13 mouse cellular contexts compared by ENCODE assay signal in the genomic region with DNA sequence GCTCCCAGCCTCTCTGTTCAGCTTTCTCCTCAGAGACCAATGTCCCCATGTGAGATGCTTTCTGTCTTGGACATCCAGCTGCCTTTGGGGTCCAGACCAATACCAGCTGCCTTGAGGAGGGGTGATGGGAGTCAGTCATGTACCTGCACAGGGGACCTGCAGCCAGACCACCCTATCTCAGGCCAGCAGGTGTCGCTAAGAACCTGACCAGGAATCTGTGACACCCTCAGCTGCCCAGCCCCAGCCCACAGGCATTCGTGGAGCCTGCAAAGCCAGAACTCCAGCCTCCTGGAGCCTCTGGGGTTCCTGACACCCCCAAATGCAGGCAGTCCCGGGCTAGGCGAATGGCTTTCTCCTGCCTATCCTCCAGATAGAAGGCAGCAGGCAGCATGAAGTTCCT. TPM values are rescaled to one million over a fixed set of nuclear protein-coding genes. Genes with fewer than 3 reads are reported as not detected.
DNase-seq lines count a peak whose midpoint lies in the region; ATAC-seq and TF ChIP-seq lines count a peak whose summit lies in the region.
"Had no signal": no experiment of that assay in that cellular context is flagged by ENCODE, and none has a peak within 500 bp of the region (broad histone marks: within the 10 kb centered on the region; RNA-seq: fewer than 3 reads in every experiment).

No protein-coding gene starts in this region.

- H3K4me1 ChIP-seq in lung, postnatal 0 days (ENCODE audit: insufficient read depth, low read depth, low read length) = no peaks in the 10 kb centered on the region
- H3K4me1 ChIP-seq: lung, embryonic 15.5 days had no signal

- H3K27me3 ChIP-seq in lung, postnatal 0 days (replicated peaks; ENCODE audit: insufficient read depth, low read length) = no peaks in the 10 kb centered on the region
- H3K27me3 ChIP-seq: embryonic facial prominence, embryonic 13.5 days; lung, embryonic 15.5 days; neural tube, embryonic 13.5 days had no signal

- DNase-seq in gastrocnemius, adult 2 months = no peak
- DNase-seq in gastrocnemius, adult 8-10 months (ENCODE audit: low spot score in 2 of 2) = no peak
- no peak for DNase-seq in lung, postnatal 0 days (ENCODE audit: low spot score)
- no peak for DNase-seq in lung, postnatal 4 days
- peak; percentile 54 for DNase-seq in embryo, embryonic 11 days
- DNase-seq in layer of hippocampus, adult 18-20 months (ENCODE audit: low spot score in 2 of 2) = no peak
- no peak for DNase-seq in adrenal gland, postnatal 36 days

- no peak for TF ChIP-seq EP300 in lung, postnatal 0 days (IDR thresholded peaks at IDR 0.05)

- H3K27ac ChIP-seq in gastrocnemius, adult 2 months = no peak overlapping the region
- H3K27ac ChIP-seq in lung, postnatal 0 days (ENCODE audit: low read length) = no peak overlapping the region
- H3K27ac ChIP-seq: embryonic facial prominence, embryonic 13.5 days; lung, embryonic 15.5 days; neural tube, embryonic 13.5 days had no signal

- no peak overlapping the region for H3K9ac ChIP-seq in lung, postnatal 0 days (replicated peaks; ENCODE audit: low read depth)
- H3K9ac ChIP-seq: embryonic facial prominence, embryonic 13.5 days; lung, embryonic 15.5 days; neural tube, embryonic 13.5 days had no signal

- no peak for ATAC-seq in lung, postnatal 0 days
- ATAC-seq in megakaryocyte-erythroid progenitor cell, adult 5-6 weeks (replicated peaks; ENCODE audit: low FRiP score, low TSS enrichment, poor library complexity, severe bottlenecking) = peak; percentile 61; the same call in 1 of the 2 replicates

- WGBS in lung, postnatal 0 days = 16% methylated on average over 4 of the region's 4 CpGs

- peak; percentile 20; the same call in 1 of the 2 replicates for TF ChIP-seq CTCF in gastrocnemius, adult 2 months (IDR thresholded peaks at IDR 0.05)
- peak; percentile 51 for TF ChIP-seq CTCF in lung, postnatal 0 days (IDR thresholded peaks at IDR 0.05)

- no peak overlapping the region for H3K4me3 ChIP-seq in gastrocnemius, adult 2 months
- no peak overlapping the region for H3K4me3 ChIP-seq in lung, postnatal 0 days (ENCODE audit: low read depth, low read length)
- H3K4me3 ChIP-seq: embryonic facial prominence, embryonic 13.5 days; lung, embryonic 15.5 days; neural tube, embryonic 13.5 days had no signal

- no peaks in the 10 kb centered on the region for H3K9me3 ChIP-seq in lung, postnatal 0 days (ENCODE audit: low read length)
- H3K9me3 ChIP-seq: embryonic facial prominence, embryonic 13.5 days; lung, embryonic 15.5 days; neural tube, embryonic 13.5 days had no signal

- no peak overlapping the region for H3K4me2 ChIP-seq in lung, postnatal 0 days (replicated peaks; ENCODE audit: low read depth, low read length)
- H3K4me2 ChIP-seq: embryonic facial prominence, embryonic 13.5 days; lung, embryonic 15.5 days; neural tube, embryonic 13.5 days had no signal

- intact Hi-C loops in gastrocnemius, adult 2 months (cut with DNase I) = no loop called here

- H3K36me3 ChIP-seq in lung, postnatal 0 days (ENCODE audit: insufficient read depth, low read length) = no peaks in the 10 kb centered on the region
- H3K36me3 ChIP-seq: embryonic facial prominence, embryonic 13.5 days; lung, embryonic 15.5 days; neural tube, embryonic 13.5 days had no signal

RNA-seq across cellular contexts. Expression of a gene that starts 5.5 kb away (rescaled TPM):
- not detected for total RNA-seq in gastrocnemius, adult 2 months (2021)
- not detected for total RNA-seq in gastrocnemius, adult 8-10 months (2022)
- not detected in 2 replicates for polyA plus RNA-seq in lung, postnatal 0 days (2015; fragmentation: Nextera tagmentation; extraction: Ambion mirVana)
- total RNA-seq in megakaryocyte-erythroid progenitor cell, adult 5-6 weeks (2014; fragmentation: Nextera tagmentation) = not detected in 2 replicates
- total RNA-seq in megakaryocyte-erythroid progenitor cell, adult 5-6 weeks (2017) = not detected in 2 replicates
- not detected for total RNA-seq in layer of hippocampus, adult 18-20 months (2021)
- not detected for total RNA-seq in adrenal gland, postnatal 36 days (2021)
- total RNA-seq: heart, adult 8-10 months had no signal
- polyA plus RNA-seq: C2C12 had no signal

RNA-seq across cellular contexts. Expression of a gene that starts 10.3 kb away (rescaled TPM):
- total RNA-seq in gastrocnemius, adult 2 months (2021) = 10 to 100 TPM; 18.4 to 19.2 TPM
- total RNA-seq in gastrocnemius, adult 8-10 months (2022) = 10 to 100 TPM; 17.6 to 21.1 (median 20.1) TPM
- 64.6 and 71.2 TPM in 2 replicates for polyA plus RNA-seq in lung, postnatal 0 days (2015; fragmentation: Nextera tagmentation; extraction: Ambion mirVana)
- 8.5 and 10.8 TPM in 2 replicates for total RNA-seq in megakaryocyte-erythroid progenitor cell, adult 5-6 weeks (2014; fragmentation: Nextera tagmentation)
- total RNA-seq in megakaryocyte-erythroid progenitor cell, adult 5-6 weeks (2017) = 2.9 and 4.1 TPM in 2 replicates
- 10 to 100 TPM; 64.4 to 68.5 TPM for total RNA-seq in layer of hippocampus, adult 18-20 months (2021)
- total RNA-seq in adrenal gland, postnatal 36 days (2021) = 10 to 100 TPM; 31.6 to 39.0 TPM

RNA-seq across cellular contexts. Expression of a gene that starts 13.3 kb away (rescaled TPM):
- total RNA-seq in gastrocnemius, adult 2 months (2021) = 100 to 1,000 TPM in 1 of 2 experiments, 10 to 100 TPM in 1; 56.6 to 180 TPM
- total RNA-seq in gastrocnemius, adult 8-10 months (2022) = 100 to 1,000 TPM in 1 of 4 experiments, 10 to 100 TPM in 3; 32.0 to 113 (median 56.6) TPM
- not detected in 2 replicates for polyA plus RNA-seq in lung, postnatal 0 days (2015; fragmentation: Nextera tagmentation; extraction: Ambion mirVana)
- total RNA-seq in megakaryocyte-erythroid progenitor cell, adult 5-6 weeks (2014; fragmentation: Nextera tagmentation) = not detected in 2 replicates
- not detected in 2 replicates for total RNA-seq in megakaryocyte-erythroid progenitor cell, adult 5-6 weeks (2017)
- under 1 TPM in 1 of 2 experiments, not detected in 1; 0.59 TPM for total RNA-seq in layer of hippocampus, adult 18-20 months (2021)
- not detected for total RNA-seq in adrenal gland, postnatal 36 days (2021)
- total RNA-seq: heart, adult 8-10 months had no signal
- polyA plus RNA-seq: C2C12; embryonic facial prominence, embryonic 13.5 days; lung, embryonic 15.5 days; neural tube, embryonic 13.5 days had no signal

RNA-seq across cellular contexts. Expression of a gene that starts 21.1 kb away (rescaled TPM):
- 1 to 10 TPM; 3.2 to 7.5 TPM for total RNA-seq in gastrocnemius, adult 2 months (2021)
- total RNA-seq in gastrocnemius, adult 8-10 months (2022) = 10 to 100 TPM in 2 of 4 experiments, 1 to 10 TPM in 2; 5.4 to 13.0 (median 8.7) TPM
- polyA plus RNA-seq in lung, postnatal 0 days (2015; fragmentation: Nextera tagmentation; extraction: Ambion mirVana) = 1.1 and 1.3 TPM in 2 replicates
- total RNA-seq in megakaryocyte-erythroid progenitor cell, adult 5-6 weeks (2014; fragmentation: Nextera tagmentation) = not detected in 2 replicates
- total RNA-seq in megakaryocyte-erythroid progenitor cell, adult 5-6 weeks (2017) = not detected in 2 replicates
- total RNA-seq in layer of hippocampus, adult 18-20 months (2021) = 10 to 100 TPM; 41.5 to 43.4 TPM
- 1 to 10 TPM; 3.0 to 5.2 TPM for total RNA-seq in adrenal gland, postnatal 36 days (2021)

RNA-seq across cellular contexts. Expression of a gene that starts 23.2 kb away (rescaled TPM):
- 100 to 1,000 TPM; 366 to 415 TPM for total RNA-seq in gastrocnemius, adult 2 months (2021)
- 100 to 1,000 TPM; 381 to 451 (median 390) TPM for total RNA-seq in gastrocnemius, adult 8-10 months (2022)
- polyA plus RNA-seq in lung, postnatal 0 days (2015; fragmentation: Nextera tagmentation; extraction: Ambion mirVana) = 52.7 and 64.3 TPM in 2 replicates
- 134 and 152 TPM in 2 replicates for total RNA-seq in megakaryocyte-erythroid progenitor cell, adult 5-6 weeks (2014; fragmentation: Nextera tagmentation)
- total RNA-seq in megakaryocyte-erythroid progenitor cell, adult 5-6 weeks (2017) = 128 and 236 TPM in 2 replicates
- 10 to 100 TPM; 65.4 to 74.2 TPM for total RNA-seq in layer of hippocampus, adult 18-20 months (2021)
- total RNA-seq in adrenal gland, postnatal 36 days (2021) = 10 to 100 TPM; 75.0 to 79.9 TPM

Comparison
In these comparisons a context has a peak if more than half of its experiments do, and no peak if none do; other contexts are left out.
1. RNA of a gene that starts 13.3 kb away (total RNA-seq): 56.6 to 180 TPM in gastrocnemius, adult 2 months and 32.0 to 113 TPM in gastrocnemius, adult 8-10 months; 0.59 TPM in layer of hippocampus, adult 18-20 months, not detected in megakaryocyte-erythroid progenitor cell, adult 5-6 weeks and not detected in adrenal gland, postnatal 36 days; every median in the first group is over 10 times any median in the second.